Mouse (Mus musculus): ENCODE measurements around the gene Selenop. TPM values are rescaled to one million over a fixed set of nuclear protein-coding genes. Genes with fewer than 3 reads are reported as not detected.
A peak's percentile ranks its signal among the peaks of the same experiment; 100 is the strongest.

Gene Selenop
- polyA plus RNA-seq, 1 experiment from 2014 or later, result 52.8 TPM

DNA sequence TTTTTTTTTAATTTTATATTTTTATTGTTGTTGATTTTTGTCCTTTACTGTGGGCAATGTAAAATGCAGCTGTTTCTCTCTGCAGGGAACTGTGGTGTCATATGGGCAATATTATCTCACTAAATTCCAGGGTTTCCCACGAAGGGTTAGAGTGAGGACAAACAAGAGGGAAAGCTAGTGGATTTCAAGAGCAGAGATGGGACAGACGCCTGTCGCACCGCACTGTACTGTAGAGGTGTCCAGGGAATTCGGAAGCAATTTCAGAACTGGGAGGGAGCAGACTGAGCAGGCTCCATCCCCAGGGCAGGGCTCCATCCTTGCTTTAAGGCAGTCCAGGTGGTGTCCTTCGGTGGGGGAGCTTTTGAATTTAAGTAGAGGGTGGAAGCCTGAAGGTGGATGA, 2.9 kb downstream of the Selenop start:
- peaks cover 5% of the 10 kb centered on the region; the same call in 1 of the 2 replicates for H3K36me3 ChIP-seq
- no peak overlapping the region for H3K27ac ChIP-seq
- H3K9me3 ChIP-seq, result no peaks in the 10 kb centered on the region
- 45% methylated on average over 6 of the region's 6 CpGs for WGBS
- no peaks in the 10 kb centered on the region for H3K27me3 ChIP-seq
- peak overlapping the region; percentile 57 for H3K4me2 ChIP-seq
- 0 out of 2 replicates have a peak, but pooled peaks have one; percentile 53 for ATAC-seq (ENCODE audit: insufficient number of reproducible peaks, insufficient read depth, low FRiP score, low TSS enrichment, low read depth)
- H3K4me3 ChIP-seq (replicated peaks), result peak overlapping the region; percentile 37
- H3K9ac ChIP-seq (replicated peaks), result no peak overlapping the region
- H3K4me1 ChIP-seq (replicated peaks), result peaks cover 10% of the 10 kb centered on the region

DNA sequence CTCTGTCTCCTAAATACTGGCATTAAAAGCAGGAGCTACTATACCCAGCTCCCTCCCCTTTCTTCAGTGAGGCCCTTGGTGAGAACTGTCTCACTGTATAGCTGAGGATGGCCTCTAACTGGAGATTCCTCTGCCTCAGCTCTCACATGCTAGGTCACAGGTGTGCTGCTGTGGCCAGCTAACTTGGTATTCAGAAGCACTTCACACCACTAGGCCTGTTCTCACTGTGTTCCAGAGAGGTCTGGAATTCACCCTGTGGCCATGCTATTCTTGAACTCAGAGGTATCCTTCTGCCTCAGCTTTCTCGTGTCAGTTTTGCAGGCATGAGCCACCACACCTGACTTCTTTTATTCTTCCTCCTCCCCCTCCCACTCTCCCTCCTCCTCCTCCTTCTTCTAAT, 4.8 kb downstream of the Selenop start:
- Histone ChIP-seq H3K4me2 (no peak overlapping the region), H3K36me3 (peaks cover 10% of the 10 kb centered on the region; the same call in 1 of the 2 replicates), H3K9me3 (no peaks in the 10 kb centered on the region), H3K4me1 (replicated peaks) (peaks cover 10% of the 10 kb centered on the region), H3K9ac (replicated peaks) (no peak overlapping the region), H3K27ac (no peak overlapping the region), H3K4me3 (replicated peaks) (no peak overlapping the region), H3K27me3 (no peaks in the 10 kb centered on the region)
- no peak for ATAC-seq (ENCODE audit: insufficient number of reproducible peaks, insufficient read depth, low FRiP score, low TSS enrichment, low read depth)
- WGBS, result 77% methylated on average over 1 of the region's 1 CpGs

DNA sequence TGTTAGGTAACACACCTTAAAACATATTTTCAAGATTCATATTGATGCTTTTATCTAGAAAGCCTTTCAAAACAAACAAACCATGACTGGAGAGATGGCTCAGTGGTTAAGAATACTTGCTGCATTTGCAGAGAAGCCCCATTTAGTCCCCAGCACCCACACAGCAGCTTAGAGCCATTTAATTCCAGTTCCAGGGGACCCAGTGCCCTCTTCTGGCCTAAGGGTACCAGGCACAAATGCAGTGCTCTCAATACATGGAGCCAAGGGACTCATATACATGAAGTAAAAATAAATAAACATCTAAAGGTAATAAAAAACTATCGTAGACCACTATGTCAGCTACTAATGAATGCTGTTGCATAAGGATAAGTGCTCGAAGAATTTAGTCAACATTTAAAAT, 9.0 kb downstream of the Selenop start:
- no peak for ATAC-seq (ENCODE audit: insufficient number of reproducible peaks, insufficient read depth, low FRiP score, low TSS enrichment, low read depth)
- Histone ChIP-seq H3K36me3 (peaks cover 16% of the 10 kb centered on the region; the same call in 1 of the 2 replicates), H3K4me1 (replicated peaks) (no peaks in the 10 kb centered on the region), H3K4me3 (replicated peaks) (no peak overlapping the region), H3K27ac (no peak overlapping the region), H3K27me3 (no peaks in the 10 kb centered on the region), H3K4me2 (no peak overlapping the region), H3K9ac (replicated peaks) (no peak overlapping the region), H3K9me3 (no peaks in the 10 kb centered on the region)
- 83% methylated on average over 2 of the region's 2 CpGs for WGBS

DNA sequence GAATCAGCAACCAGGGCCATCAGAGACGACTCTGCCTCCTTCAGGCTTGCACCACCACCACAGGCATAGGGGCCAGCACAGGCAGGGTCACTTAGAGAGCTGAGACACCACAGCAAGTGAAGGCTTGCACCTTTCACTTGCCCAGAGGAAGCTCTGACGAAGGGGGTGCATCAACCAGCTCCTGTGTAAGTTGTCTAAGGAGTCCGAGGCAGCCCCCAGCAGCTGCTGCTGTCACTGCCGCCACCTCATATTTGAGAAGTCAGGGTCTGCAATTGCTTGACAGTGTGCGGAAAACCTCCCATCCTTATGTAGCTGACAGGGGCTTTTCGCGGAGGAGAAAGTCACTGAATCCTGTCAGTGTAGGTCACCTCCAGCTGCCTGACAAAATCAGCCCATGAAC, 10.9 kb downstream of the Selenop start:
- H3K4me2 ChIP-seq, result no peak overlapping the region
- H3K36me3 ChIP-seq, result peaks cover 16% of the 10 kb centered on the region; the same call in 1 of the 2 replicates
- no peaks in the 10 kb centered on the region for H3K4me1 ChIP-seq (replicated peaks)
- 80% methylated on average over 7 of the region's 7 CpGs for WGBS
- H3K27me3 ChIP-seq, result no peaks in the 10 kb centered on the region
- H3K27ac ChIP-seq, result no peak overlapping the region
- no peak for ATAC-seq (ENCODE audit: insufficient number of reproducible peaks, insufficient read depth, low FRiP score, low TSS enrichment, low read depth)
- no peak overlapping the region for H3K4me3 ChIP-seq (replicated peaks)
- H3K9me3 ChIP-seq, result no peaks in the 10 kb centered on the region
- no peak overlapping the region for H3K9ac ChIP-seq (replicated peaks)

DNA sequence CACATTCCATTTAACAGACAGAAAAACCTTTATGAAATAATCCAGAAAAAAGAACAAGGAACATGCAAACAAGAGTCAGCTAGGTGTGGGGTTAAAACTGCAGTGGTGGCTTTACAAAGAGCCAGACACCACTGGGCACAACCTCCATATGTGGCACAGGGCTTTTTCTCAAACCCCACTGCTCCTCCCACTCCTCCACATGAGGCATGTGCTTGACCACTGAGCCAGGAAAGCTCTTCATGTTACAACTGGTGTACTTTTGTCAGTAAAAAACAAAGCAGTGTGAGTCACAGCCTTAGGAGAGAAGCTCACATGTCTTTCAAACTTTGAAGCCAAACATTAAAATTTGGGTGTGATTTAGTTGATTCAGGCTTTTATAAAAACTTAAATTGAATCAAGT, 12.9 kb downstream of the Selenop start:
- peaks cover 10% of the 10 kb centered on the region; the same call in 1 of the 2 replicates for H3K36me3 ChIP-seq
- no peak for ATAC-seq (ENCODE audit: insufficient number of reproducible peaks, insufficient read depth, low FRiP score, low TSS enrichment, low read depth)

DNA sequence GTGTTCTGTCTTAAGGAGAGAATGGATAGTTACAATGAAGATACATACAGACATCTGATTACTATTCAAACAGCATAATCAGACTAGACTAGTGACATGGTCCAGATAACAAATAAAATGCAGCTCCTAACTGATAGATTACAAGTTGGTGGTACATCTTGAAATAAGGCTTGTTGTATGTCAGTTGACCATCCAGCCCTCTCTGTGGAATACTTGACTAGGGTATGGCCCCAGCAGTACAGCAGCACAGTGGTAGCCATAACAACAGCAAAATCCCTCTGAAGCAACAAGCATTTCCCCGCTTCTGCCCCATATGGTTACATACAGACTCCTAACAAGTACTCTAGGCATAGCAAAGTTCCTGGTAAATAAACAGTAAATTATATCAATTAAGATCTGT, 13.4 kb downstream of the Selenop start:
- H3K4me1 ChIP-seq (replicated peaks), result no peaks in the 10 kb centered on the region
- WGBS, result 93% methylated on average over 1 of the region's 1 CpGs
- no peaks in the 10 kb centered on the region for H3K27me3 ChIP-seq
- H3K4me3 ChIP-seq (replicated peaks), result no peak overlapping the region
- no peak overlapping the region for H3K9ac ChIP-seq (replicated peaks)
- peaks cover 10% of the 10 kb centered on the region; the same call in 1 of the 2 replicates for H3K36me3 ChIP-seq
- no peak overlapping the region for H3K27ac ChIP-seq
- H3K9me3 ChIP-seq, result no peaks in the 10 kb centered on the region
- no peak overlapping the region for H3K4me2 ChIP-seq
- ATAC-seq (ENCODE audit: insufficient number of reproducible peaks, insufficient read depth, low FRiP score, low TSS enrichment, low read depth), result no peak

More for the DNA sequence above, 12.9 kb downstream of the Selenop start:
- H3K4me3 ChIP-seq (replicated peaks), result no peak overlapping the region
- no peak overlapping the region for H3K27ac ChIP-seq
- no peaks in the 10 kb centered on the region for H3K9me3 ChIP-seq
- H3K9ac ChIP-seq (replicated peaks), result no peak overlapping the region
- no peaks in the 10 kb centered on the region for H3K4me1 ChIP-seq (replicated peaks)
- H3K27me3 ChIP-seq, result no peaks in the 10 kb centered on the region
- H3K4me2 ChIP-seq, result no peak overlapping the region

DNA sequence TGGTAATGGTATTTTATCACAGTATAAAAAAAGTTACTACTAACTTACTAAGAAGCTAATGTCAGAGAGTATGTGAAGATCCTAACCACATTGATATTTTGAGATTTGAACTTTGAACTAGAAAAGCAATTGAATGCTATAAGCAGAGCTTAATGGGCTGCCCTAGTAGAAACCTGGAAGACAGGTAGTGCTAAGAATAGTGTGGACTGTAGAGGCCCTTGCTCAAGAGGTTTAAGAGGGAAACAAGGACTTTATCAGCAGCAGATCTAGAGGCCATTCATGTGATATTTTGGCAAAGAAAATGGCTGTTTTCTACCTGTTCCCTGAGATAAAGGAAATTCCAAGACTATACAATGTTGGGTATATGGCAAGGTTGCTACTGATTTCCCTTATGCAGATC, 17.7 kb downstream of the Selenop start:
- no peaks in the 10 kb centered on the region for H3K9me3 ChIP-seq
- no peaks in the 10 kb centered on the region for H3K27me3 ChIP-seq
- H3K9ac ChIP-seq (replicated peaks), result no peak overlapping the region
- H3K4me2 ChIP-seq, result no peak overlapping the region
- H3K27ac ChIP-seq, result no peak overlapping the region
- no peak overlapping the region for H3K4me3 ChIP-seq (replicated peaks)
- ATAC-seq (ENCODE audit: insufficient number of reproducible peaks, insufficient read depth, low FRiP score, low TSS enrichment, low read depth), result no peak
- H3K4me1 ChIP-seq (replicated peaks), result no peaks in the 10 kb centered on the region
- H3K36me3 ChIP-seq, result no peaks in the 10 kb centered on the region

DNA sequence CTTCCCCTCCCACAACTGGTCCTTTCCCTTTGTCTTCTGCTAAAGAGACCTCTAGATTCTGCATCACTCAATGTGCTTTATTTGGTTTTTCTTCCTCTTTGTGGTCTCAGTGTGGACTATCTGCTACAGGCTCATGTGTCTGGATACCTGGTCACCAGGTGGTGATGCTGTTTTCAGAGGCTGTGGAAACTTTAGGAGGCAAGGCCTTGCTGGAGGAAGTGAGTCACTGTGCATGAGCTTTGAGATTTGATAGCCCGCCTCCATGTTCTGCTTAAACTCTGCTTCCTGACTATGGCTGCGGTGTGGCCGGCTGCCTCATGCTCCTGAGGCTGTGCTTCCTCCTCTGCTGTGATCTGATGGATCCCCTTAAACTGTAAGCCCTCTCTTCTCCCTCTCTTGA, 22.1 kb downstream of the Selenop start:
- H3K4me1 ChIP-seq (replicated peaks), result no peaks in the 10 kb centered on the region
- no peak overlapping the region for H3K4me3 ChIP-seq (replicated peaks)
- no peak overlapping the region for H3K4me2 ChIP-seq
- no peaks in the 10 kb centered on the region for H3K9me3 ChIP-seq
- H3K27ac ChIP-seq, result no peak overlapping the region
- no peaks in the 10 kb centered on the region for H3K27me3 ChIP-seq
- ATAC-seq (ENCODE audit: insufficient number of reproducible peaks, insufficient read depth, low FRiP score, low TSS enrichment, low read depth), result no peak
- H3K9ac ChIP-seq (replicated peaks), result no peak overlapping the region
- WGBS, result 85% methylated on average over 3 of the region's 3 CpGs
- H3K36me3 ChIP-seq, result no peaks in the 10 kb centered on the region

DNA sequence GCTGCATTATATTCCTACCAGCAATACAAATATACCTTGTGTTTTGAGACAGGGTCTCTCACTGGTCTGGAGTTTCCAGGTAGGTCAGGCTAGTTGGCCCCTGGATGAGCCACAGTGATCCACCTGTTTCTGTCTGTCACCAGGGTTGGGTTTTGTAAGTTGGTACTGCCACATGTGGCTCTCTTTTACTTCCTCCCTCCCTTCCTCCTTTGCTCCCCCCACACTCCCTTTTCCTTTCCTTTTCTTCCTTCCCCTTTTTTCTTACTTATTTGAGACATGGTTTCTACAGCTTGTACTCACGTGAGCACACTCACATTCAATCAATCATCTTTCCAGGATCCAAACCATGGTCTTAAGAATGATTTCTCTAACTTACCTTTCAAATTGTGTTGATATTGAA, 25.1 kb downstream of the Selenop start:
- no peaks in the 10 kb centered on the region for H3K9me3 ChIP-seq
- no peak overlapping the region for H3K4me2 ChIP-seq
- no peaks in the 10 kb centered on the region for H3K36me3 ChIP-seq
- no peak for ATAC-seq (ENCODE audit: insufficient number of reproducible peaks, insufficient read depth, low FRiP score, low TSS enrichment, low read depth)
- H3K4me1 ChIP-seq (replicated peaks), result no peaks in the 10 kb centered on the region
- H3K9ac ChIP-seq (replicated peaks), result no peak overlapping the region
- H3K4me3 ChIP-seq (replicated peaks), result no peak overlapping the region
- 52% methylated on average over 1 of the region's 1 CpGs for WGBS
- no peaks in the 10 kb centered on the region for H3K27me3 ChIP-seq
- no peak overlapping the region for H3K27ac ChIP-seq

DNA sequence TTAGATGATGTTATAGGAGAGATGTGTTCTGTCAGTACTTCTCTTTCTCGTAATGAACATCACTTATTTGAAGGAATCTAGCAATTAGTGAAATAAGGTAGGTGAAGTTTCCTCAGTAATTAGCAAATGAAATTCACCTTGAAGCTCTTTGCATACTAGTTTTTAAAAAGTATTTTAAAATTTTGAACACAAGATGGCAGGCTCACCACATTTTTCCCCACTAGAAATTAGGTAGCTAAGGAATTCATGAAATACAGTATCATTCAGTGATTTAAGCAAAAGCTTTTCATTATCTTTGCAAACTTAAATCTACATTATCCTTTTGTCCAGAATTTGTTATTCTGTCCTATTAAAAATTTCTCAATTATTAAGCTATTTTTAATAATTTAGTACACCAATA, 27.6 kb downstream of the Selenop start:
- no peaks in the 10 kb centered on the region for H3K9me3 ChIP-seq
- no peaks in the 10 kb centered on the region for H3K36me3 ChIP-seq
- no peak overlapping the region for H3K9ac ChIP-seq (replicated peaks)
- H3K27ac ChIP-seq, result no peak overlapping the region
- H3K27me3 ChIP-seq, result no peaks in the 10 kb centered on the region
- H3K4me2 ChIP-seq, result no peak overlapping the region
- WGBS, result 85% methylated on average over 1 of the region's 1 CpGs
- H3K4me3 ChIP-seq (replicated peaks), result no peak overlapping the region
- no peak for ATAC-seq (ENCODE audit: insufficient number of reproducible peaks, insufficient read depth, low FRiP score, low TSS enrichment, low read depth)
- no peaks in the 10 kb centered on the region for H3K4me1 ChIP-seq (replicated peaks)

DNA sequence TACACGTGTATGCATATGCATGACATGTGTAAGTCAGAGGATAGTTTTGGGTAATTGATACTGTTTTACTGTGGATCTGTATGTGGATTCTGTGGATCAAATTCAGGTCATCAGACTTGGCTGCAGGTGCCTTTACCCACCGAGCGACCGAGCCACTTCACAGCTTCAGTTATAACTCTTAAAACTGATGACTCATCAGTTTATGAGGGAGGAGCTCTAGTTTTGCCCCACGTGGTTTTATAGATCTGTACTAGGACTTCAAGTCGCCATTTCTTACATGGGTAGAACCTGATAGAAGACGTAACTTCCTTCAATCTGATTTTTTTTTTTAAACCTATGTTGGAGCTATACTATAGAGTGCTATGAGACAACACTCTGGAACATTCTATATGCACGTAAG, 29.3 kb downstream of the Selenop start:
- H3K9ac ChIP-seq (replicated peaks), result no peak overlapping the region
- no peaks in the 10 kb centered on the region for H3K4me1 ChIP-seq (replicated peaks)
- no peak for ATAC-seq (ENCODE audit: insufficient number of reproducible peaks, insufficient read depth, low FRiP score, low TSS enrichment, low read depth)
- no peaks in the 10 kb centered on the region for H3K36me3 ChIP-seq
- no peak overlapping the region for H3K27ac ChIP-seq
- H3K27me3 ChIP-seq, result no peaks in the 10 kb centered on the region
- 80% methylated on average over 8 of the region's 8 CpGs for WGBS
- no peaks in the 10 kb centered on the region for H3K9me3 ChIP-seq
- no peak overlapping the region for H3K4me2 ChIP-seq
- H3K4me3 ChIP-seq (replicated peaks), result no peak overlapping the region

DNA sequence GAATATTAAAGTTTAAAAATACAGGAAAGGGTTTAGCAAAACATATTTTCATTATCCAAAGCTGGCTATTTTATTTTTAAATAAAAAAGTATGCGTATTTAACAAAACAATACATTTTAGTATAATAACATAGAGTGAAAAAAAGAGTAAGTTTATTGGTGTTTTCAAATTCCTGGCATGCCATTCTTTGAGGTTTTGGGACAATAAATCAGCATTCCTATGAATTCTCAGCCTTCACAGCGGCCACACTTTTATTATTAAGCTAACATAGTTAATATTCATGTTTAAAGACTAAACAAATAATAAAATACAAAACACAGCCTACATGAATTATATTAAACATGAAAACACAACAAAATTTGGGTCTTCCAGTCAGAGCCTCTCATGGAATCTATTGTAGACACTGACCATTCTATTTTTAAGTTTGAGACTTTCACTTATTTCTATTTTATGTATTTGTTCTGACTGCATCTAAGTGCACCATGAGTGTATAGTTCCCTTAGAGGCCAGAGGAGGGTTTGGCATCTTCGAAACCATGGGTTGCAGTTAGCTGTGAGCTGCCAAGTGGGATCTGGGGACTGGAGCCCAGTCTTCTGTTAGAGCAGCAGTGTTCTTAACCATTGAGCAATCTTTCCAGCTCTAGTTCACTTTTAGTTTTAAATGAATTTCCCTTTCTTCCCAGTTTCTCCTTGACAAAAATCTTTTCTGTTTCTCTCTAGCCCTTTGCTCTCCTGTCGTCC, 32.2 kb downstream of the Selenop start:
- Histone ChIP-seq H3K4me1 (replicated peaks) (no peaks in the 10 kb centered on the region), H3K4me2 (no peak overlapping the region), H3K27ac (no peak overlapping the region), H3K9me3 (no peaks in the 10 kb centered on the region), H3K9ac (replicated peaks) (no peak overlapping the region), H3K27me3 (no peaks in the 10 kb centered on the region), H3K36me3 (no peaks in the 10 kb centered on the region), H3K4me3 (replicated peaks) (no peak overlapping the region)
- no peak for ATAC-seq (ENCODE audit: insufficient number of reproducible peaks, insufficient read depth, low FRiP score, low TSS enrichment, low read depth)
- 73% methylated on average over 4 of the region's 4 CpGs for WGBS

Data from limb, embryonic 12.5 days (tissue).